Mouse (Mus musculus) stomach, embryonic 14.5 days (tissue): Measurements from ENCODE around the gene Tom1l2. TPM values are rescaled to one million over a fixed set of nuclear protein-coding genes. Genes with fewer than 3 reads are reported as not detected.

ENCODE experiments used
- ATAC-seq: fragments of 200-750 bp; cut with Nextera tagmentation; 2 replicates; pipeline ENCODE4 v1.8.0; 2017; ENCODE audit warnings: low read depth, moderate TSS enrichment; ENCODE audit not compliant: insufficient number of reproducible peaks, insufficient read depth, low FRiP score
- H3K27ac ChIP-seq: fragments of 300-500 bp; sonication (generic); 2 replicates; pipeline ENCODE4 v1.5.1; 2014; ENCODE audit warnings: mild to moderate bottlenecking, low read length, moderate library complexity, mixed read lengths
- H3K27me3 ChIP-seq: fragments of 300-500 bp; sonication (generic); 2 replicates; pipeline ENCODE4 v1.6.1; 2014; ENCODE audit warnings: low read length, control low read depth, mixed read lengths; ENCODE audit not compliant: control insufficient read depth, insufficient read depth
- H3K36me3 ChIP-seq: fragments of 300-500 bp; sonication (generic); 2 replicates; pipeline ENCODE4 v1.6.1; 2014; ENCODE audit warnings: mild to moderate bottlenecking, control low read depth, low read length, moderate library complexity, mixed read lengths; ENCODE audit not compliant: control insufficient read depth, insufficient read depth
- H3K4me1 ChIP-seq: fragments of 300-500 bp; sonication (generic); 2 replicates; pipeline ENCODE4 v1.6.1; 2014; ENCODE audit warnings: low read length, control low read depth, mixed read lengths; ENCODE audit not compliant: control insufficient read depth, insufficient read depth
- H3K4me2 ChIP-seq: fragments of 300-500 bp; sonication (generic); replicated peaks from 2 replicates; pipeline ENCODE4 v1.6.1; 2014; ENCODE audit warnings: low read depth, low read length, control low read depth
- H3K4me3 ChIP-seq: fragments of 300-500 bp; sonication (generic); 2 replicates; pipeline ENCODE4 v1.5.1; 2014; ENCODE audit warnings: low read depth, low read length, control low read depth
- H3K9ac ChIP-seq: fragments of 300-500 bp; sonication (generic); replicated peaks from 2 replicates; pipeline ENCODE4 v1.6.1; 2014; ENCODE audit warnings: low read depth, mild to moderate bottlenecking, control low read depth, low read length, moderate library complexity, mixed read lengths
- H3K9me3 ChIP-seq: fragments of 300-500 bp; sonication (generic); 2 replicates; pipeline ENCODE4 v1.6.1; 2016; ENCODE audit warnings: low read depth, low read length, control low read depth; ENCODE audit not compliant: control insufficient read depth
- WGBS: fragments of 180-500 bp; shearing (Covaris S2); extraction: QIAGEN DNeasy Blood & Tissue Kit; methylation state at CpG from one replicate; pipeline ENCODE4 v1.1.7; 2014; 5-methylcytosine and 5-hydroxymethylcytosine counted together
- polyA plus RNA-seq: library from polyadenylated mRNA; unstranded; fragments of >200 nt; fragmentation: Nextera tagmentation; extraction: Ambion mirVana; gene quantifications from 2 replicates; pipeline ENCODE4 v1.2.1, GENCODE M21; 2014

Tom1l2 gene
- polyA plus RNA-seq, 1 experiment from 2014 or later = 22.2 TPM

DNA sequence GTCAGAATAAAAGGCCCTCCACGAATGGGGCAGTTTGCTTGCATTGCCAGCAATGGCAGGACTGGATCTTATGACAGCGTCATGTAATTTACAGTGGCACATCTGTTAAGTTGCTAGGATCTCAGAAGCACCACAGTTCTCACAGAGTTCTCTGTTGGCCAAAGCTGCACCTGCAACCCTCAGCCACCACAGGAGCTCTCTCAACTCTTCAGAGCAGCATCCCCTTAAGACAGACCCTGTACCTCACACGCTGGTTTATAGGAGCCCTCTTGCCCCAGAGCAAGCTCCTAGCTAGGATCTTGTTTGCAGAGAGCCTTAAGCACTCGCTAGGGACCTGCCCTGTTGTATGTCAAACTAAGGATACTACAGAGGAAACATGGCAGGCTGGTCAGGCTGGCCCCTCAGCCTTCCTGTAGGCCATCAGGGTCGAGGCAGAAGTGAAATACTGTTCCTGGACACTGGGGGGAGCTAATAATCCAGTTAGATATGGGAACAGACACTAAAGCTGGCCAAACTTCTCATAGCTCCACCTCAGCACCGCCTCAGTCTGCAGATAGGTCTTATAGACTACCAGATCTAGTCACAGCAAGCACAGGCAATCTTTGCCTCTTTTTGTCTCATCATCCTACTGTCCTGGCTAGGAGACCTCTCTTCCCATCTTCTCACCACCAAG lies 101.6 kb downstream of the Tom1l2 start:
- WGBS = 55% methylated on average over 6 of the region's 6 CpGs
- Histone ChIP-seq H3K27me3 (no peaks in the 10 kb centered on the region), H3K4me1 (no peaks in the 10 kb centered on the region), H3K36me3 (no peaks in the 10 kb centered on the region), H3K9me3 (no peaks in the 10 kb centered on the region), H3K27ac (no peak overlapping the region), H3K9ac (no peak overlapping the region), H3K4me2 (no peak overlapping the region), H3K4me3 (no peak overlapping the region)
- no peak for ATAC-seq

DNA sequence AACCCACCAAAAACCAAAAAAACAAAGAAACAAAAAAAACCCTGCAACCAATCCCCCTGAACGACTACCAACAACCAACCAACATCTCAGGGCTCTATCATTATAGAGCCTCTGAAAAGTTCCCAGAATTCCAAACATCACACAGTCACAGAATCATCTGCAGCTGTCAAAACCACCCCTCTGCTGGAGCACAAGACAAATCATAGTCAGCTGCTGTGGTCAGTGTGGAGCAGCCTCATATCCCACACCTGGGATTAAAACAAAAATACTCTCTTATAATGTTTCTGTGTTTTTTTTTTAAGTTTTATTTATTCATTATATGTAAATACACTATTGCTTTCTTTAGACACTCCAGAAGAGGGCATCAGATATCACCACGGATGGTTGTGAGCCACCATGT lies 102.8 kb downstream of the Tom1l2 start:
- H3K27ac ChIP-seq = no peak overlapping the region
- no peak overlapping the region for H3K9ac ChIP-seq
- H3K27me3 ChIP-seq = no peaks in the 10 kb centered on the region
- H3K4me2 ChIP-seq = no peak overlapping the region
- no peaks in the 10 kb centered on the region for H3K36me3 ChIP-seq
- 83% methylated on average over 2 of the region's 2 CpGs for WGBS
- ATAC-seq = no peak
- H3K4me3 ChIP-seq = no peak overlapping the region
- no peaks in the 10 kb centered on the region for H3K4me1 ChIP-seq
- no peaks in the 10 kb centered on the region for H3K9me3 ChIP-seq

DNA sequence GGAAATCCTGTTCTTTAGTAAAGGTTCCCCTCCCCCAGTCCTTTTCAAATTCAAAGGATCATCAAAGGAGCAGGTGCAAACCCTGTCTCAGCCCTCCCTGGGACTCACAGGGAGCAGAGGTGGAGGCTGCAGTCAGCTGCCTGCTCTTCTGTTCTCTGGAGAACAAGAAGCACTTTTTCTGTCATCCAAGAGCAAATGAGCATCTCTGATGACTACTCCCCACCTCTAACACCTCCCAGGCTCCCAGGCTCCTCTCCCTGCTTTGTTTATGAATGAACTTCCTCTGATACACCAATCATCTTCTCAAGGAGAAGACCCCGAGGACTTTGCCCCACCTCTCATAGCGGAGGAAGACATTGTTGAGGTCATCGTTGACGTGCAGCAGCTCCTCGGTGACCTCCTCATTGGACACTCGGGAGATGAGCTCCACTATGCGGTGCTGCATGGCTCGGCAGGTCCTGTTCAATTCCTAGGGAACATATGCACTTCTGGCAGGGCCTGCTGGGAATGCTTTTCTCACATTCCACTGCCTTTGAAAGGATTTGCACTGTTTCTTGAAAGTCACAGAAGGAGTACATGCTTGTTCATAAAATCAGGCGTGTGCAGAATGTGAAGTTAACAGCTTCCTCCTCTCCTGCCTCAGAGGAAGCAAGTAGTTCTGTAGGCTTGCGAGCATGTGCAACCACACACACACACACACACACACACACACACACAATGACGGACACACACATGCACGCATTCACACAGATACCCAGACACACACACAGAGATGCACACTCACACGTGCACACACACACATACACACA lies 103.9 kb downstream of the Tom1l2 start:
- no peak overlapping the region for H3K27ac ChIP-seq

DNA sequence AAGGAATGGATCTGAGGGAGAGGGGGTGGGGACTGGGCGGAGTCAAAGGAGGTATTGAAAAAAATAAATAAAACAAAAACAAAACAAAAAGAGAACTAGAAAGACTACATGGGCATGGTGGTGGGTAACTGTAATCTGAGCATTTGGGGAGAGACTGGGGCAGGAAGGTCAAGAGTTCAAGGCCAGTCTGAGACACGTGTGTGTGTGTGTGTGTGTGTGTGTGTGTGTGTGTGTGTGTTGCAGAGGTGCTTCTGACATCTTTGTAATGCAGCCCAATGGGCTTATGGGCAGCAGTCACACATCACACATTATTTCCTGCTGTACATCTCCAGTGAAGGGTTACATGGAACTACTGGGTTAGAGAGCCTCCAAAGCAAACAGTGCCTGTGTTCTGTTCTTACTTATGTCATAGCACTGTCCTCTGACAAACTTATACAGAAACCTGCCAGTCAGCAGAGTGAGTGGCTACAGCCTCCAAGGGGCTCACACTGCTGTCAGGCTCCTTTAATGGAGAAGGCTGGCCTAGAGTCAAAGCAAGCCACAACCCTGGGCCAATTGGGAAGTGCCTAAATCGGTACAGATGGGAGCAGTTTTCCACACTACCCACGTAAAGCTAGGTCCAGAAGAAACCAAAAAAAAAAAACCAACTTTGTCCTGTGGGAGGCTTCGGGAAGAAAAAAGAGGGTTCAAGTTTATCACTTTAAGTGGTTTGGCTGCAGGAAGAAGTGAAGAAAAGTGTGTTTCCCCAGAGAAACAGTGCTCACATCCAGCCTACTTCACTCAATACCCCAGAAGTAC lies 104.8 kb downstream of the Tom1l2 start:
- no peak overlapping the region for H3K27ac ChIP-seq
- no peak for ATAC-seq
- WGBS = 53% methylated on average over 5 of the region's 5 CpGs

More for the DNA sequence above, 103.9 kb downstream of the Tom1l2 start:
- 37% methylated on average over 13 of the region's 13 CpGs for WGBS
- Histone ChIP-seq H3K4me1 (no peaks in the 10 kb centered on the region), H3K9ac (no peak overlapping the region), H3K4me3 (no peak overlapping the region), H3K4me2 (no peak overlapping the region), H3K36me3 (no peaks in the 10 kb centered on the region), H3K9me3 (no peaks in the 10 kb centered on the region), H3K27me3 (no peaks in the 10 kb centered on the region)
- no peak for ATAC-seq

DNA sequence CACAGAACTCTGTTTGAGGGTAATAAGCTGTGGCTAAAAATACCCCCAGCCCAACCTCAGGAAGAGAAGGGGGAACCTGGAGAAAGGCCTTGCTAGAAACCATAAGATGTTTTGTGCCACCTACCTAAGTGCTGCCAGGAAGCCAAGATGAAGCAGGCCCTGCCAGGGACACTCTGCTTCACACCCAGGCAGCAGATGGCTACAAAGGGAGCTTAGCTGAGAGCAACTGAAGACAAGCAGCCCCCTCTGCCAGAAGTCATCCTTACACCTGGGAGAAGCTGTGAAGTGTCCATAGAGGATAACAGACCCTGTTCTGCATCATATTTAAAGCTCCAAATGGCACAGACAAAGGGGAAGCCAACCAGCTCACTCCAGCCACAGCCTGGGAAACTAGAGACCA lies 106.6 kb downstream of the Tom1l2 start:
- Histone ChIP-seq H3K27me3 (no peaks in the 10 kb centered on the region), H3K9ac (no peak overlapping the region), H3K9me3 (no peaks in the 10 kb centered on the region), H3K4me1 (no peaks in the 10 kb centered on the region), H3K4me2 (no peak overlapping the region), H3K27ac (no peak overlapping the region), H3K4me3 (no peak overlapping the region), H3K36me3 (peaks cover 12% of the 10 kb centered on the region)
- no peak for ATAC-seq

More for the DNA sequence above, 104.8 kb downstream of the Tom1l2 start:
- Histone ChIP-seq H3K9me3 (no peaks in the 10 kb centered on the region), H3K36me3 (no peaks in the 10 kb centered on the region), H3K9ac (no peak overlapping the region), H3K4me1 (no peaks in the 10 kb centered on the region), H3K4me2 (no peak overlapping the region), H3K4me3 (no peak overlapping the region), H3K27me3 (no peaks in the 10 kb centered on the region)

DNA sequence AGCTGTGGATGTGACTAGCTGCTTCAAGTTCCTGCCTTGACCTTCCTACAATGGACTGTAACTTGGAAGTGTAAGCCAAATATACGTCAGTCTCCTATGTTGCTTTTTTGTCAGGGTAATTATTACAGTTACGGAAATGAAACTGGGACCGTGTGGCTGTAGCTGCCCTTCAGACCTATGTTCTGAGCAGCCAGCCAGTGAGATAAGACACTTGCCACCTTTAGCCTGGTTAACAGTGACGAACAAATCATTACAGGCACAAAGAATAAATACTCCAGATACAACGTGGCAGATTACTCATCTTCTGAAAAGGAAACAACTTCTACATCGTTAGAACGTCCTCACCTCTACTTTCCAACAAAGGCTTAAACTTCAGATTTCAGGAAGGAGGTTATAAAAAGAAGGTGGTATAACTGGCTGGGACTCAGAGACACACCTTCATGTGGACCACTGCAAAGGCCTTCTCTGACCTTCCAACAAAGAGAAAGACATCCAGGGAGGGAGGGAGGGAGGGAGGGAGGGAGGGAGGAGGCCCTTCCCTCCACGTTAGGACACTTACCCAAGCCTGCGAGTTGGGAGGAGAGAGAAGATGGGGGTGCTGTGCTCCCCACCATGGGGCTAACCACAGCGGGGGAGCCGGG lies 108.1 kb downstream of the Tom1l2 start:
- Histone ChIP-seq H3K27ac (no peak overlapping the region), H3K27me3 (no peaks in the 10 kb centered on the region), H3K36me3 (peaks cover 19% of the 10 kb centered on the region), H3K4me2 (no peak overlapping the region), H3K9me3 (no peaks in the 10 kb centered on the region), H3K4me1 (no peaks in the 10 kb centered on the region), H3K4me3 (no peak overlapping the region), H3K9ac (no peak overlapping the region)
- ATAC-seq = no peak
- whole genome bisulfite sequencing = 73% methylated on average over 11 of the region's 11 CpGs

DNA sequence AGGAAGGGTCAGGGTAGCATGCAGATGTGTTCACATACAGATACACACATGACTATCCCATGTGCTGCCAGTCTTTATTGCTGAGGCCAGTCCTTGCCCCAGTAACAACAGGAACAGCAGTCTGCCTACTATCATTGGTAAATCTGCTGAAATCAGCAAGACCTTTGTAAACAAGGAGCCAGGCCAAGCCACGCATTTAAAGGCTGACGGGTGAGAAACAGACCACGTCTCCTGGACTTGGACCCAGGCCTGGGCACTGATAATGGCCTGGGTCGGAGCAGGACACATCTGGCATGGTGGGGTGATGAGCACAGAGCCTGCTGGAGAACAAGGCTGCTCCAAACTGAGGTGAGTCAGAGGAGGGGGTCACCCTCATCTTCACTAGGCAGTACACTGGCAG lies 112.2 kb downstream of the Tom1l2 start:
- no peak overlapping the region for H3K27ac ChIP-seq
- H3K4me2 ChIP-seq = no peak overlapping the region
- H3K9ac ChIP-seq = no peak overlapping the region
- no peak overlapping the region for H3K4me3 ChIP-seq
- peaks cover 19% of the 10 kb centered on the region for H3K36me3 ChIP-seq
- ATAC-seq = no peak
- H3K9me3 ChIP-seq = no peaks in the 10 kb centered on the region
- H3K27me3 ChIP-seq = no peaks in the 10 kb centered on the region
- 77% methylated on average over 4 of the region's 4 CpGs for WGBS
- no peaks in the 10 kb centered on the region for H3K4me1 ChIP-seq

DNA sequence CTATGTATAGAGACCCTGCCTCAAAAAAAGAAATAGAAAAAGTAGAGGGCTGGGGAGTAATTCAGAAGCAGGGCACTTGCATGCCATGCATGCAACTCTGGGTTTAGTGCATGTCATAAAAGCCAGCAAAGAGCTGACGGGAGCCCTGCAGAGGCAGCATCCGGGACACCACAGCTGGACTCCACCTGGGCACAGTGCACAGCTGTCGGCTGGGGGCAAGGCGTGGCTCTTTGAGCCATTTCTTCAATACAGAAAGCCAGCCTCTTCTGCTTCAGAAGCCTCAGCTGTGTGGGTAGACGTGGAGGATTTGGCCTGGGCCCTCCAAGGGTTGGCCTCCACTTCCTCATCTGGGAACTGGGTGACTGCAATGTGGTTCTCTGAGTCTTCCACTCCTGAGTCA lies 117.4 kb downstream of the Tom1l2 start:
- H3K36me3 ChIP-seq = peaks cover 1% of the 10 kb centered on the region
- H3K9ac ChIP-seq = no peak overlapping the region
- WGBS = 87% methylated on average over 5 of the region's 5 CpGs
- no peak for ATAC-seq
- H3K27ac ChIP-seq = no peak overlapping the region
- H3K4me1 ChIP-seq = 0 out of 2 replicates have a peak, but pooled peaks cover 8% of the 10 kb centered on the region
- H3K4me3 ChIP-seq = no peak overlapping the region
- H3K4me2 ChIP-seq = no peak overlapping the region
- no peaks in the 10 kb centered on the region for H3K27me3 ChIP-seq
- no peaks in the 10 kb centered on the region for H3K9me3 ChIP-seq
